Mouse (Mus musculus): ENCODE results near the gene Slc24a3. TPM values are rescaled to one million over a fixed set of nuclear protein-coding genes. Genes with fewer than 3 reads are reported as not detected.

The Slc24a3 gene
- total RNA-seq, 2 experiments from 2014 or later: 21.4 to 27.5 TPM

GRCm38 (mm10) chr2:145684151-145684550 is 516.6 kb downstream of the Slc24a3 start:
- no peak for DNase-seq

GRCm38 (mm10) chr2:145684891-145685290 is 517.3 kb downstream of the Slc24a3 start:
- DNase-seq: no peak

- no peak for DNase-seq
These were observed 518.5 kb downstream of the Slc24a3 start for GRCm38 (mm10) chr2:145686017-145686416.

- DNase-seq: no peak
These were observed 523.9 kb downstream of the Slc24a3 start for GRCm38 (mm10) chr2:145691367-145692009.

All from adrenal gland, postnatal 36 days (tissue).